Mouse (Mus musculus): ENCODE measurements around the gene Slc16a5.

DNA sequence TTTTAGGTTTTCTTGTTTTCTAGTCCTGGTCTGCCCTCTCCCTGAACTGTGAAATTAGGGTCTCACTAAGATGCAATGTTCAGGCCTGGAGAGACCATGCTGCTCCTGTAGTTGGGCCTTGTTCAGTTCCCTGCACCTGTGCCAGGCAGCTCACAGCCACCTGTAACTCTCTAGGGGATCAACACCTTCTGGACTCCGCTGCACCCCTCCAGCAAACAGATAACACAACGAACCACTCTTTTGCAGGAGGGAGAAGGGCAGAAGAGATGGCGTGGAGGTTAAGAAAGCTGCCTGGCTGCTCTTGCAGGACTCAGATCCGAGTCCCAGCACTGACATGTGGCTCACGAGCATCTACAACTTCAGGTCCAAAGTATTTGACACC, 48.2 kb downstream of the Slc16a5 start:
- TF ChIP-seq CTCF (IDR thresholded peaks at IDR 0.05): no peak
- TF ChIP-seq EP300 (IDR thresholded peaks at IDR 0.05): no peak
